Mouse (Mus musculus) layer of hippocampus, postnatal 14 days (tissue): ENCODE data around the gene Pcgf2. TPM values are rescaled to one million over a fixed set of nuclear protein-coding genes. Genes with fewer than 3 reads are reported as not detected.
A peak's percentile ranks its signal among the peaks of the same experiment; 100 is the strongest.
"Not testable (repeated sequence)": the region's sequence is repeated elsewhere in the genome, so short reads cannot be mapped to it uniquely, and the experiment has no call there.

Experiments used
- DNase-seq, 2 experiments: peaks; one replicate each; pipeline ENCODE4 v3.0.0; 2021 to 2022; ENCODE audit warnings: low spot score in 2 of 2, mixed read lengths in 1 of 2
- long read RNA-seq, 2 experiments: library from polyadenylated mRNA; stranded (forward); transcript quantifications; one replicate each; pipeline ENCODE4 v2.0.0; 2021
- total RNA-seq, 2 experiments: library from RNA; stranded (reverse); gene quantifications; 2 replicates each; pipeline ENCODE4 v1.2.3; 2021

The Pcgf2 gene
- total RNA-seq = 10 to 100 TPM; 29.9 to 32.7 TPM
- long read RNA-seq, experiment 1, partial matches to known transcripts = 7 of 11 reads
- long read RNA-seq, experiment 1, other reads (novel, unspliced or antisense) = 4 of 11 reads
- long read RNA-seq, experiment 2, partial matches to known transcripts = 7 of 16 reads
- long read RNA-seq, experiment 2, other reads (novel, unspliced or antisense) = 9 of 16 reads

GRCm38 (mm10) chr11:97700003-97700745 is at the start of gene Pcgf2:
Gene Pcgf2 (minus strand): TSS chr11:97700497.
- DNase-seq = peak; percentile 65 to 76

GRCm38 (mm10) chr11:97748496-97748895 is 48.2 kb upstream of the Pcgf2 start:
- no peak for DNase-seq

DNA sequence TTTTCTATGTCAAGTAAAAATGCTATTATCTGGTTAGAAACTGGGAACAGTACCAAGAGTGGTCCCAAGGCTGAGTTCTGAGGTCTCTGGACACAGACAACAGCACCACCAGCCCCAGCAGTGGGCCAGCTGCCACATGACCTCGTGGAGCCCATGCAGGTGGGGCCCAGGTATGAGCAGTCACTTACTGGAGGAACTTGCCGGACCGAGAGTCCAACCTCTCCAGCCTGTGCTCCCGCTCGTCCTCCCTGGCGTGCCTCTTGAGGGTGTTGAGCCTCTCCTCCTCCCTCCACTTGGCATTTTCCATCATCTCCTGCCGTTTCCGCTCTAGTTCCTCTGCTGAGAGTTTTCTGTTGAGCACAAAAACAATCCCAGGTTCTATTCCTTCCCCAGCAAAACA is 47.5 kb upstream of the Pcgf2 start:
- DNase-seq = no peak

DNA sequence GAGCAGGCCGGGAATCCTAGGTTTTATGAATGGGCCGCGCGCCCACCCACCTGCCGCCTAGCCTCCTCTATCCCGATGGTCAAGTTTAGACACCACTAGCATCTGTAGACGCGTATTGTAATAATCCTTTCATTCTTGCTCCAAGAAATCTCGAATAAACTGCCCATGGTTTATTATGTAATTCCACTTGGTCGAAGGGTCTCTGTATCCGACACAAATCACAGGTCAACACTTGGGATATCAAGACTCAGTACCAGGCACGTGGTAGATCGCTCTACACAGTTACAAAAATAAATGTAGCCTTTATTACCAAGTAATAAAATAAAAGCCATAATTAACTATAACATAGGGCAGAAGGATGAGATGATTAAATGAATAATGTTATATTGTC is 45.0 kb upstream of the Pcgf2 start:
- no peak for DNase-seq

DNA sequence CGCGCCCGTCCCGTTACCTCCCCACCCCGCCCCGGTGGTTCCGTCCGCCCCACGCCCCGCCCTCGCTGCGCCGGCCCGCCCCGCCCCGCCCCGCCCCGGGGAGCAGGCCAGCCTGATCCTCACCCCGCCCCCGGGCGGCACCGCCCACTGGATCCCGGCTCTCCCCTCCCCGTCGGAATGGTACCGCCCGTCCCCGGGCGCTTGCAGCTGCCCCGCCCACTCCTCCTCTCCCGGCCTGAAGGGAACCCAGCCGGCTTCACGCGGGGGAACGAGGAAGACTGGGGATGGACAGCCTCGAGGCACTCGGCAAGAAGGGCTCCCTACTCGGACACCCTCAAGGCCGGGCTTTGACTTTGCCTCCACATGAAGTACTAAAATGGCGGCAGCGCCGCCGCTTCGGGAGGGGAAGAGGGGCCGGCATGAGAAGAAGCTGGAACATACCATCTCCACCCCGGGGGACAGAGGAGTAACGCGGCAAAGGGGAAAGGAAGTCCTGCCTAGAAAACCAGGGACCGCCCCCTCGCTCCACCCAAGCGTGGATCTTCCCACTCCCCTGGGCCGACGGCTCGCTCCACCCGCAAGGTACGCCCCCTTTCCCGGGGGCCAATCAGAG is 44.5 kb upstream of the Pcgf2 start:
- DNase-seq = peak; percentile 99

DNA sequence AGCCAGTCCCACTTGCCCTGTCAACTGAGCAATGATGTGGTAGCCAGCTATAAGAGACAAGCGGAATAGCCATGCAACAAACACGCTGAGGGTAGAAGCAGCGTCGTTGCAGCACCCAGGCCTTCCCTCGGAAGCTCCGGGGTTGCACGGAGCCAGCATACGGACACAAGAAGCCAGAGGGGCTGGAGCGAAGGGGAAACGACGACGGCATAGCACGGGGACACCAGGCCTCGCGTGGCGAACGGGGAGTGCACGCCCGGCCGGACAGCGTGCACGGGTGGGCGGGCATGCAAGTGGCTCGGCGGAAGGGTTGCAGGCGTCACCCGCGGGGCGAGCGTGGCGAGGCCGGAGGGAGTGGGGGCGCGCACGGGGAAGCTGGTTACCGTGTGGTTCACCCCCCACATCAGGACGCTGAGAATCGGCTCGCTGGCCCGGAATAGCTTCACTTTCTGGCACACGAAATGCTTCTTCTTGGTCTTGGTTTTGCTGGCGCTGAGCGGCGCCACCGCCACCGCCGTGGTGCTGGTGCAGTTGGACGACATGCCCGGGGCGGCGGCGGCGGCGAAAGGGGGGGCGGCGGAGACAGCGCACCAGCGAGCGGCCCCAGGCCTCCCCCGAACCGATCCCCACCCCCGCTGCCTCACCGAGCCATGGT is 43.9 kb upstream of the Pcgf2 start, which contains the start of gene Pip4k2b:
TSS of gene Pip4k2b (minus strand) at position 642 of the 655 bp plus-strand sequence.
- DNase-seq = no peak

DNA sequence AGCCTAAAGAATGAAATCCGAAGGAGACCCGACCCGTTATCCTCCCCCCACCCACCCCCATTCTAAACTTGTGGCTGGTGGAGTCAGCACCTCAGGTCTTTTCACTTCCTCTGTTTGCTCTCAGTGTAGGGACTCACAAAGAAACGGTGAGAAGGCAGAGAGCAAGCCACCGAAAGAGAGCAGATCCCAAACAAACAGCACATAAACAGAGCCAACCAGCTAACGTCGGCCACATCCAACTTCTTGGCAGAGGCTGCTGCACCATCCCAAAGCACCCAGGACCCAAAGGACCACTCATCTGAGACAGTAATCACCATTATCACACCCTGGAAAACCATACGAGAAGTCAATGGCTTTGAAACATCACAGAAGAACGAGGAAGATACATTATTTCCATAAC is 43.1 kb upstream of the Pcgf2 start:
- DNase-seq = no peak

GRCm38 (mm10) chr11:97742591-97742990 is 42.3 kb upstream of the Pcgf2 start:
- DNase-seq = no peak

- DNase-seq = no peak
Observed at GRCm38 (mm10) chr11:97742157-97742556, 41.9 kb upstream of the Pcgf2 start.

GRCm38 (mm10) chr11:97740190-97740589 is 39.9 kb upstream of the Pcgf2 start:
- DNase-seq = peak; percentile 32 to 51

- DNase-seq = no peak
Observed at GRCm38 (mm10) chr11:97739155-97739554, 38.9 kb upstream of the Pcgf2 start.

DNA sequence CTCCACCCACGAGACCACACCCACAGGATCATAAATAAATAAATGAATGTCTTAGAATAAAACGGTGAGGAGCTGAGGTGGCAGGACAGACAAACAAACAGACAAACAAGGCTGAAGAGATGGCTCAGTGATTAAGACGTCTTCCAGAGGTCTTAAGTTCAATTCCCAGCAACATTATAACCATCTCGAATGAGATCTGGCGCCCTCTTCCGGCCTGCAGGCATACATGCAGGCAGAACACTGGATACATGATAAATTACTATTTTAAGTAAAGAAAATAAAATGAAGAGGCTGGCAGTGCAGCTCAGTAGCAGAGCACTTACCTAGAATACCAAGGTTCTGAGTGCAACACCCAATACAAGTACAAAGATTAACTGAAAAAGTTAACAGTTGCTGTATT is 38.4 kb upstream of the Pcgf2 start:
- DNase-seq = no peak

DNA sequence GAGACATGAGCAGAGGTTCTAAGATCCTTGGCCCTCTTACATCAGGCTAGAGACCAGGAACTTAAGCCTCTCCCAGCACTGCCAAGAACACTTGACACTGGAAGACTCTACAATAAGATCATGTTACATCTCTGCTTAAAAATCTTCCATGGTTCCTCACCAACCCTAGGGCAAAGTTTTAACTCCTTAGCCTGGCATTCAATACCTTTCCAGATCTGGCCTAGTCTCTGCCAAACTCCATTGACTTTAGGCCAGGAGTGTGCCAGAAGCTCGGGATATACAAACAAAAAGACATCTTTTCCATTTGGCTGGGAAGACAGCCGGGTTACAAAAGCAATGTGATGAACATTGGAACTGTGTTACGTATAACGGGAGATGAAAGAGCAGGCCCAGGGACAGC is 37.3 kb upstream of the Pcgf2 start:
- no peak for DNase-seq

GRCm38 (mm10) chr11:97736645-97737044 is 36.3 kb upstream of the Pcgf2 start:
- no peak for DNase-seq

- not testable (repeated sequence) for DNase-seq
Observed at GRCm38 (mm10) chr11:97734810-97735209, 34.5 kb upstream of the Pcgf2 start.

DNA sequence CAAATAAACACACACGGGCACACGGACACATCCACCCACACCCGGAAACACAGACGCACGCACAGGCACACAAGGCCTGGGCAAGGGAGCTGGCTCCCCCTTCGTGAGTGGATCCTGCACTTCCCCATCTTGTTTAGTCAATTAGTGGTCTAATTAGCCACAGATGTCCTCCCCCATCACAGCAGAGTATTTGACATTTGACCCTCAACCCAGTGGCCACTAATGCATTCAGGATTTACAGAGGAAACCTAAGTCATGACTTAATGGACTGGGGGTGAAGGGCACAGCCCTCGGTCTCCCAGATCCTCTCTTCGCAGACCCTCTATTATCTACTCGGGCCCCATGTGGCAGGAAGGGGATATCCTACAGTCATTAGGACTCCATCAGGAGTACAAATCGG is 33.4 kb upstream of the Pcgf2 start:
- no peak for DNase-seq

DNA sequence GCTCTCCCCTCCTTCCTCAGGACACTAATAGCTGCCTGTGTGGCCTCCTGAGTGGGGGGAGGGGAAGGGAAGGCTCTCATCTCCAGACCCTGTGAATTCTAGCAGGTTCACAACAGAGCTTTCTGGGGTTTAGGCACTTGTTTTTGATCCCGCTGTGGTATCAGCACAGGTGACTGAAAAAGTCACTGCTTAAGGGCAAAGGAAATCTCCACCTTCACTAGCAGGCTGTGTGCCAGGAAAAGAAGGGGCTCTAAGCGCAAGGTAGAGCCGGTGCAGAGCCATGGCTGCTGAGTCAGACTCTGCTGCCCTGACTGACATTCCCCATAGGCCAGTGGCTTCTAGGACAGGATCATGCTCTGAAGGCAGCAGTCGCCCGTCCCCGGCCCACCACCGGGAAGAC is 28.4 kb upstream of the Pcgf2 start:
- DNase-seq = no peak

GRCm38 (mm10) chr11:97728311-97728710 is 28.0 kb upstream of the Pcgf2 start:
- no peak for DNase-seq

DNA sequence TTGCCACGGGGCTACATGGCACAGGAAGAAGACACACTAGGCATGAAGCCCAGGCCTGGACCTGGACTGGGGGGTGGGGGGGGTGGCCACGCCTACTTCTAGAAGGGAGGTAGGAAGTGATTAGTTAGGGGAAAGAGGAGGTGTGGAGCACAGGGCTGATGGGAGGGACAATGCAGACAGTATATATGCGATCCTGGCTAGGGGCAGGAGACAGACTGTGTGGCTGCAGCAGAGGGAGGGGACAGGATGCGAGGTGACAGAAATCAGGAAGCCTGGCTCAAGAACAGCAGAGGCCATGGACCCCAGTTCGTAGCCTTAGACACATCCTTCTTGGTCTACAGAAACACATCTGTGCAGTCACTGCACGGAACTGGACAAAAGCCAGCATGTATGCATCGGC is 23.4 kb upstream of the Pcgf2 start:
- DNase-seq = no peak

- DNase-seq = no peak
Observed at GRCm38 (mm10) chr11:97721338-97721737, 21.0 kb upstream of the Pcgf2 start.

- no peak for DNase-seq
Observed at GRCm38 (mm10) chr11:97719041-97719440, 18.7 kb upstream of the Pcgf2 start.

- DNase-seq = no peak
Observed at GRCm38 (mm10) chr11:97718281-97718860, 18.1 kb upstream of the Pcgf2 start.
